Mouse (Mus musculus): ENCODE results near the gene Ciita.

DNA sequence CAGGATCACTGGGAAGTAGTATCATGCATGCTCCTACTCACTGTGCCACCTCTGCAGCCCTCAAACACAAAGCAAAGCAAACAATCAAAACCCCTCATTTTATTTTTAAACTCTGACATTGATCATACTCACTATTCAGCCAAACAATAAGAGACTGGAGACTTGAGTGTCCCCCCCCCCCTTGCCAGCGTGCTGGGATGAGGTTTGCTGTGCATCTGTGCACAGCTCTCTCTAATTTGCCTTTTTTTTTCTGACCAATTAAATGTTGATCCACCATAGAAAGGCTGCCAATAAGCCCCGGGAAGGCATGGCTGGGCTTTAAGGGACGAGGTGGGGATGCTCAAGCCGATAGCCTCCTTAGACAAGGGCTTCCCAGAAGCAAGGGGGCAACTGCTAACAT, 27.6 kb downstream of the Ciita start:
- TF ChIP-seq POLR2A (IDR thresholded peaks at IDR 0.05; ENCODE audit: low read depth, low read length), result no peak
- no peak for TF ChIP-seq CTCF (IDR thresholded peaks at IDR 0.05; ENCODE audit: extremely low read depth, insufficient read depth, insufficient read length, insufficient replicate concordance)
